Mouse (Mus musculus) cerebellum, adult 2 months (tissue): Measurements from ENCODE around the gene Cdc42bpa.

Experiments
- CTCF ChIP-seq: fragments of 200-500 bp; IDR thresholded peaks from 2 replicates; pipeline ENCODE4 v1.5.1; 2011; ENCODE audit warnings: low read depth, mild to moderate bottlenecking, control low read depth, low read length, moderate library complexity, borderline replicate concordance; ENCODE audit not compliant: insufficient read depth
- POLR2A ChIP-seq: fragments of 200-500 bp; IDR thresholded peaks from 2 replicates; pipeline ENCODE4 v1.6.1; 2011; ENCODE audit warnings: low read length, control low read depth, borderline replicate concordance; ENCODE audit not compliant: insufficient read depth

GRCm38 (mm10) chr1:180089176-180089575 lies 128.9 kb downstream of the Cdc42bpa start:
- TF ChIP-seq CTCF (no peak), POLR2A (no peak)
